Mouse (Mus musculus): ENCODE measurements around the gene Zic2. TPM values are rescaled to one million over a fixed set of nuclear protein-coding genes. Genes with fewer than 3 reads are reported as not detected.

Zic2 gene
- total and polyA plus RNA-seq, 3 experiments = 0.13 TPM; not detected in 2

GRCm38 (mm10) chr14:122452701-122453387 is 22.4 kb upstream of the Zic2 start:
- Histone ChIP-seq H3K4me2 (ENCODE audit: insufficient read depth, low read depth, poor library complexity, severe bottlenecking) (no peak overlapping the region), H3K79me2 (replicated peaks; ENCODE audit: control insufficient read depth, extremely low read depth, insufficient read depth, poor library complexity, severe bottlenecking) (no peaks in the 10 kb centered on the region), H3K4me3 (replicated peaks in 1 of 3; ENCODE audit: low read depth in 2 of 3, low read length in 2 of 3, poor library complexity in 1 of 3) (no peak overlapping the region), H3K36me3 (replicated peaks in 1 of 2; ENCODE audit: control insufficient read depth in 1 of 2, insufficient read depth in 1 of 2, low read length in 1 of 2) (no peaks in the 10 kb centered on the region), H3K27ac (ENCODE audit: insufficient read depth, low read depth) (no peak overlapping the region), H3K9ac (ENCODE audit: insufficient read depth, low read depth) (no peak overlapping the region), H3K9me3 (replicated peaks; ENCODE audit: low read length) (no peaks in the 10 kb centered on the region), H3K4me1 (ENCODE audit: control insufficient read depth in 1 of 2, insufficient read depth in 2 of 2) (no peaks in the 10 kb centered on the region), H3K27me3 (replicated peaks) (no peaks in the 10 kb centered on the region)
- in situ Hi-C loops (cut with MboI; ENCODE audit: low pct_ligation_motif_present, low pct_unique_long_range_greater_than_20kb, low sequenced_read_pairs) (no loop called here), dilution Hi-C loops (cut with MboI; ENCODE audit: extremely low pct_ligation_motif_present, extremely low pct_unique_long_range_greater_than_20kb, low sequenced_read_pairs) (no loop called here)
- no peak for TF ChIP-seq JUND (conservative IDR thresholded peaks at IDR 0.05; ENCODE audit: low read depth, low read length)
- no peak for TF ChIP-seq ETS1 (conservative IDR thresholded peaks at IDR 0.05; ENCODE audit: low read depth, low read length)
- TF ChIP-seq PAX5 (IDR thresholded peaks at IDR 0.05; ENCODE audit: low read length) = no peak
- DNase-seq (ENCODE audit: extremely low read depth) = no peak

GRCm38 (mm10) chr14:122453388-122453995 is 21.7 kb upstream of the Zic2 start:
- Histone ChIP-seq H3K79me2 (replicated peaks; ENCODE audit: control insufficient read depth, extremely low read depth, insufficient read depth, poor library complexity, severe bottlenecking) (no peaks in the 10 kb centered on the region), H3K36me3 (replicated peaks in 1 of 2; ENCODE audit: control insufficient read depth in 1 of 2, insufficient read depth in 1 of 2, low read length in 1 of 2) (no peaks in the 10 kb centered on the region), H3K4me3 (replicated peaks in 1 of 3; ENCODE audit: low read depth in 2 of 3, low read length in 2 of 3, poor library complexity in 1 of 3) (no peak overlapping the region), H3K4me1 (ENCODE audit: control insufficient read depth in 1 of 2, insufficient read depth in 2 of 2) (no peaks in the 10 kb centered on the region), H3K27me3 (replicated peaks) (no peaks in the 10 kb centered on the region), H3K9me3 (replicated peaks; ENCODE audit: low read length) (no peaks in the 10 kb centered on the region), H3K4me2 (ENCODE audit: insufficient read depth, low read depth, poor library complexity, severe bottlenecking) (no peak overlapping the region), H3K9ac (ENCODE audit: insufficient read depth, low read depth) (no peak overlapping the region), H3K27ac (ENCODE audit: insufficient read depth, low read depth) (no peak overlapping the region)
- in situ Hi-C loops (cut with MboI; ENCODE audit: low pct_ligation_motif_present, low pct_unique_long_range_greater_than_20kb, low sequenced_read_pairs) = no loop called here
- no peak for TF ChIP-seq RCOR1 (conservative IDR thresholded peaks at IDR 0.05; ENCODE audit: low read depth, low read length)
- no peak for TF ChIP-seq PAX5 (IDR thresholded peaks at IDR 0.05; ENCODE audit: low read length)
- TF ChIP-seq ZC3H11A (IDR thresholded peaks at IDR 0.05; ENCODE audit: low read depth, low read length) = no peak
- TF ChIP-seq MYC (IDR thresholded peaks at IDR 0.05; ENCODE audit: low read depth, low read length) = no peak
- TF ChIP-seq HCFC1 (IDR thresholded peaks at IDR 0.05; ENCODE audit: low read depth, low read length) = no peak
- no peak for TF ChIP-seq NELFE (IDR thresholded peaks at IDR 0.05; ENCODE audit: low read depth, low read length)
- TF ChIP-seq USF1 (IDR thresholded peaks at IDR 0.05; ENCODE audit: low read depth, low read length) = no peak
- TF ChIP-seq NRF1 (IDR thresholded peaks at IDR 0.05; ENCODE audit: low read depth, low read length) = no peak
- no peak for TF ChIP-seq BHLHE40 (IDR thresholded peaks at IDR 0.05; ENCODE audit: low read depth, low read length)
- no peak for TF ChIP-seq EP300 (IDR thresholded peaks at IDR 0.05; ENCODE audit: low read length)
- TF ChIP-seq USF2 (conservative IDR thresholded peaks at IDR 0.05; ENCODE audit: low read depth, low read length) = no peak
- TF ChIP-seq GABPA (IDR thresholded peaks at IDR 0.05; ENCODE audit: insufficient replicate concordance, low read depth, low read length) = no peak
- no peak for TF ChIP-seq SMC3 (IDR thresholded peaks at IDR 0.05; ENCODE audit: low read depth, low read length)
- TF ChIP-seq TBP (conservative IDR thresholded peaks at IDR 0.05; ENCODE audit: low read depth, low read length) = no peak
- TF ChIP-seq CHD1 (IDR thresholded peaks at IDR 0.05; ENCODE audit: low read depth, low read length) = no peak
- no peak for TF ChIP-seq ELF1 (IDR thresholded peaks at IDR 0.05; ENCODE audit: low read depth, low read length)
- TF ChIP-seq ZKSCAN1 (IDR thresholded peaks at IDR 0.05; ENCODE audit: borderline replicate concordance, low read depth, low read length) = no peak
- TF ChIP-seq ETS1 (conservative IDR thresholded peaks at IDR 0.05; ENCODE audit: low read depth, low read length) = no peak
- no peak for TF ChIP-seq JUN (IDR thresholded peaks at IDR 0.05; ENCODE audit: insufficient read depth, low read depth, low read length)
- TF ChIP-seq MEF2A (IDR thresholded peaks at IDR 0.05; ENCODE audit: borderline replicate concordance, low read depth, low read length) = no peak
- DNase-seq (ENCODE audit: extremely low read depth) = no peak
- dilution Hi-C loops (cut with MboI; ENCODE audit: extremely low pct_ligation_motif_present, extremely low pct_unique_long_range_greater_than_20kb, low sequenced_read_pairs) = no loop called here
